Mouse (Mus musculus): ENCODE measurements around the gene 1700025G04Rik.

1700025G04Rik gene

DNA sequence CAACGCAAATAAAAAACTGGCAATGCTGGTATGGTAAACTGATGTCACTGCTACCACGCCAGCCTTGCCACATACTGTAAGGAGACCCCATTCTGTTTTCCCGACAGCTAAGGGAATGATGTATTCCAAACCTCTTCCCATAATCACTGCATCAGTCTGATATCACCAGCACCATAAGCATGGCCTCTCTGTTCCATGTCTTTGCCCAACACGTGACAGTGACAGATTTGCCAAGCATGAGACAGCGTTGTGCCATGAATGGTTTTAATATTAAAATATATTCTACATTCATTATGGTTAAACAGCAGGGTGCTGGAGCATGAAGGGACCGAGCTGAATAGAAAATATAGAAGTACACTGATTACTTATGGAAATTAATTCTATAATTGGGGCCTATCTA lies 14.2 kb downstream of the 1700025G04Rik start:
- no peak for DNase-seq

GRCm38 (mm10) chr1:152070441-152070840 lies 19.5 kb downstream of the 1700025G04Rik start:
- no peak for DNase-seq

DNA sequence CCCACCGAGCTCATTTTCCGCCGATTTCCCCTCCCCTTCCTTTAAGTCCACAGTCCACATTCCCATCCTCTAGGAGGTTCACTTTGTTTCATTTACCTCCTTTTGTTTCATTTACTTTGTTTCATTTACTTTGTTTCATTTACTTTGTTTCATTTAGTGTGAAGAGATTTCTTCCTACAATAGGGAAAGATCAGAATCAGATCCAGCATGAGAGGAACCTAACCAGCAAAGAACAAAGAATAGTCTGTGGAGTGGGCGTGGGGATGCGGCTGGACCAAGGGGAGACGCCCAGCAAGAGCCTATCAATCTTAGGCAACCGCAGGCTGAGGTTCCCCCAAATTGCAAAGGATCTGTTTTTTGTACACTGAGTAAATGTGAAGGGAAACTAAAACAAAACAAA lies 20.2 kb downstream of the 1700025G04Rik start:
- DNase-seq: no peak

DNA sequence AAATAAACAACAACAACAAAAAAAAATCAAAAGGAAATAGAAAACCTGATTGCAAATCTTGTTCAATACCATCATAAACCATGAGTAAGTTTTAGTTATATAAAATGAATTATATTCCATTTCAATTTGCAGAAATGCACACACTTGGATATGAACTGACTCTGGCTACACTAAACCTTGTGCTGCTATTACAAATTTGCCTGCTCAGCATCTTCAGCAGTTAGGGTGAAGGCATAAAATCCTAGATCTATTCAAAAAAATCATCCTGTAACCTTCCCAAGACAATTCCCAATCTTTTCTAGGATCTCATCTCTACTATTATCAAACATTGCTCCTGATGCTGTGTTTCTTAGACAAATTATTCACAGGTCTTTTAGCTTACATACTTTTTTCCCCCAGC lies 22.0 kb downstream of the 1700025G04Rik start:
- DNase-seq: no peak

DNA sequence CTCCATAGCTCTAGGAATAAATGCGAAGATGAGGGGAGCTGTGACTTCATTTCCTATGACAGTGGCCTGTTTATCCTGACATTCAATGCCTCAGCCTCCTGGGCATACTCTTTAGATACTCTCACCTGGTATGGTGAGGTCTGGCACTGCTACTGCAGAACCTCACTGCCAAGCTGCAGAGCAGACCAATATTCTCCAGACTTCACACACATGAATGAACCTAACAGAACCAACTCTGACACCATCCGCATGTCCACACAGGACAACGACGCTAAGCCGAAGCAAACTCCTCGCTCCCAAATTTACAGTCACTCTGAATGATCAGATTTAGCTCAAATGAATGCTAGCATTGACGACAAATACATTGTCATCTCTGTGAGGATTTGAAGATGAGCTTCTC lies 24.4 kb downstream of the 1700025G04Rik start:
- no peak for DNase-seq

DNA sequence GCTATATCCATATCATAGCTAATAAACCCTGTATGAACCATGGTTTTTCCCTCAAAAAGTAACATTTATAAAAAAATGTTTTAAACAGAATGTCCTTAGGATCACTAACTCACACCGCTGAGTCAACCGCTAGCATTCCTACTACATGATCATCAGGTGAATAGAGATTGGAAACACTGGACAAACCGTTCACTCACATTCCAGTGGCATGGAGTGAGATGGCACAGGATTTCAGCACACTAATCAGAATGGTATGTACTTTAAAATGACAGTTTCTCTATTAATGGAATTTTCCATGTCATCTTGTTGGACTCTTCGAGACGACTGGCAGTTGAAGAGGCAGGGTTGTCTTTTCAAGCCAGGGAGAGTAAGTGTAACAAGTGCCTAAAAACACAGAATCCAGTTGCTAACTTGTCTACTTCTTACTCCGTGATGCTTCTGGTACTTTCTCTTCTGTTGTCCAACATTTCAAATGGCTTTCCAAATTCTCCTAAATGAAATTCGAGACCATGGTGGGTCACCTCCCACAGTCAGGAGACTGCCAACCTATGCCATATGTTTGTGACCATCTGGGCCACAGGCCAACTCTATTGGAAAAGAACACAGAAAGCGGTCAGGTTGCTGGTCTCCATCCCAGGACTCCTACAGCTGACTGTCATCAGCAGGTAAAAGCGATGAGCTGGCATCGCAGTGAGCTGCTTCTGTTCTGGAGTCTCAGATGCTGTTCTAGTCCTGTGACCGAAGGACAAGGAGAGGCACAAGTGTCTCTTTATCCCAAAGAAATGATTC lies 26.4 kb downstream of the 1700025G04Rik start:
- no peak for DNase-seq

DNA sequence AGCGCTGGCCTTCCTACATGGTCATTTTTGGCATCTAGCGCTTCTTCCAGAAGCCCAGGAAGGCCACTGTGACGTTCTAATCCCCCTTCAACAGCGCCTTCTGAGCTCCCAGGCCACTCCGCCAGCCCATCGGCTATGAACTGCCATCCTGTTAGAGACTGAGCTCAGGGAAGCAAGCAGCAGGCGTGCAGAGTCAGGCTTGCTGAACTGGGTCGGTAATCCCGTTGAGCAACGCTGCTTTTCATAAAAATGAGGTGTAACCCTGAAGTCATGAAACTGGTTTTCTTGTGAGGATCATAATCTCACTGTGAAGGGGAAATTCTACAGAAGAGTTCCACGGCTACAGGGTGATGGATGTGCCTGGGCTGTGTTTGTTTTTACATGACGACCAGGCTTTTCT lies 28.2 kb downstream of the 1700025G04Rik start:
- no peak for DNase-seq

- no peak for DNase-seq
These were observed 29.7 kb downstream of the 1700025G04Rik start for GRCm38 (mm10) chr1:152060265-152060664.

GRCm38 (mm10) chr1:152058776-152059175 lies 31.1 kb downstream of the 1700025G04Rik start:
- DNase-seq: no peak

- no peak for DNase-seq
These were observed 36.8 kb downstream of the 1700025G04Rik start for GRCm38 (mm10) chr1:152053112-152053511.

GRCm38 (mm10) chr1:152051858-152052257 lies 38.1 kb downstream of the 1700025G04Rik start:
- no peak for DNase-seq

- DNase-seq: no peak
These were observed 39.9 kb downstream of the 1700025G04Rik start for GRCm38 (mm10) chr1:152050037-152050436.

DNA sequence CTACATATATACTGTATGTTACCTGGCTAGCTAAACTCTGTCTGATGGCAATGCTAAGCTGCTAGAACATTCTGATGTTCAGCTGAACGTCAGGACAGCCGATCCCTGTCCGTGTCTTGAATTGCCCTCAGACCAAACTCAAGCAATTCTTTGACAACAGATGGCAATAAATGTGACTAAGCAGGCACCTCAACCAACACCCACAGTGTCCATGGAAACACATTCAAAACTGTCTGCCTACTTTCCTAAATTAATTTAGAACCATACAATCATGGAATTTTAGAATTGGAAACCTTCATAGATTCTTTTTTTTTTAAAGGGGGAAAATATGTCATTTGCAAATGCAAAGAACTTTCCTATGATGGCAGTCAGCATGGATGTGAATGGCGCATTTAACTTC lies 41.6 kb downstream of the 1700025G04Rik start:
- no peak for DNase-seq

DNA sequence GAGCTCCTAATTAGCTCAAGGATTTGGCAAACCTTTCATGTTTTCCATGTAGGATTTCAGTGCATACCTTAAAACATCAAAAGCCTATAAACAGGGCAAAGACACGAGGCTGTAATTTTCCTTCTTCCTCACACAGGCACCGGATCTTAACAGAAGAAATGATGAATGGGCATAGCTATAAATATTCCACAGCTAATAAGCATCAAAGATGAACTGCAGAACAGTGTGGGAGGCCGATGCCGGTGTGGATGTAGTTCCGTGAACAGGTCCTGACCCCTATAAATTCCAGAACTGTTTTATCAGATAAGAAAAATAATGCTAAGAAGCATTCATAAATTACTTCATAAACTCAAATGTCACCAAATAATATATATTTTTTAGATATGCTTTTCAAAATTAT lies 42.5 kb downstream of the 1700025G04Rik start:
- DNase-seq: no peak

- DNase-seq: no peak
These were observed 46.5 kb downstream of the 1700025G04Rik start for GRCm38 (mm10) chr1:152043453-152043852.

DNA sequence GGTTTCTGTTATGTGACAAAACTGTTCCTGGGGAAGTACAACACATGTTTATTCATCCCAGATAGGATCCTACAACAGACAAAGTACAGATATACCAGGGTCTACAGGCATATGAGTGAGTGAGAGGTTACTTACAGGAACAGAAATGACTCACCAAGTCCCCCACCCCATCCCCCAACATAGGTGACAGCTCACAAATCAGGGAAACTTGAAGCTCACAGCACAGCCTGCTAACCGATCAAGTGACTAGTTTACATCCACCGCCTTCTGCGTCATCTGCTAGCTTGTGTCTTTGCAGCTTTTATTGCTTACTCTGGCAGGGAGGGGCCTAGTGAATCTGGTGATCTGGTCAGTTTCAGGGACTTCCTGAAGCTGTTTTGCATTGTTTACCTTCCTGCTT lies 47.5 kb downstream of the 1700025G04Rik start:
- DNase-seq: no peak

DNA sequence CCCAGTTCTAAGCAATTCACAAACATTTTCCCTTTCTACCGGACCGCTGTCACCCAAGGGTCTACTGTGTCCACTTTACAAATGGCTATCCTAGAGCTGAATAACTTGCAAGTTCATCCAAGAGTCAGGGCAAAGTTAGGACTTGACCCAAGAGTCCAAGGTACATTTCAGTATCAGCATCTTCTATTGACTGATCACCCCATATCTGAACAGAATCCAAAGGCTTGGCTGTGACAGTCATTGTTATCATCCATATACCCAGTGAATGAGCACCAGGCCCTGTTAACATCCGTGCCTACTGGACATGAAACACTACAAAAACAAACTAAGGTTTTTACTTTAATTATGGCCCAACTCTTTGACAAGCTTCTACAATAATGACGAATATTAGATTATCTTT lies 48.9 kb downstream of the 1700025G04Rik start:
- DNase-seq: no peak

GRCm38 (mm10) chr1:152040053-152040452 lies 49.9 kb downstream of the 1700025G04Rik start:
- no peak for DNase-seq

GRCm38 (mm10) chr1:152039588-152039987 lies 50.3 kb downstream of the 1700025G04Rik start:
- DNase-seq: no peak

- no peak for DNase-seq
These were observed 51.8 kb downstream of the 1700025G04Rik start for GRCm38 (mm10) chr1:152038086-152038485.

GRCm38 (mm10) chr1:152037589-152037988 lies 52.3 kb downstream of the 1700025G04Rik start:
- no peak for DNase-seq

- no peak for DNase-seq
These were observed 55.2 kb downstream of the 1700025G04Rik start for GRCm38 (mm10) chr1:152034766-152035165.

GRCm38 (mm10) chr1:152033731-152034130 lies 56.2 kb downstream of the 1700025G04Rik start:
- no peak for DNase-seq

DNA sequence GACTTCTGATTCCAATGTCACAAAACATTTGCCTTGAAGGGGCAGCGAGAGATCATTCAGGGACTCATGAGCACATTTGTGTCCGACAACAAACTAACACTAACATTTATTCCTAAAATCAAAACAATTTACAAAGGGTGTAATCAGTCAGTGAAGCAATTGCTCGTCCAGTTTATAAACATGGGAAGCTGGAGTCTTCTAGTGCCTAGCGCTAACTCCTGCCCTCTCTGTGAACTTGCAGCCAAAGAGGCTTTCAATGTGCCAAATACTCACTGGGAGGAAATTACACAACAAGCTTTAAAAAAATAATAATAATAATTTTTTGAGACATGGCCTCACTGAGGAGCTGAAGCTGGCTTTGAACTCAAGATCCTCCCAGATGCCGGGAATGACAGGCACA lies 57.8 kb downstream of the 1700025G04Rik start:
- DNase-seq: no peak

DNA sequence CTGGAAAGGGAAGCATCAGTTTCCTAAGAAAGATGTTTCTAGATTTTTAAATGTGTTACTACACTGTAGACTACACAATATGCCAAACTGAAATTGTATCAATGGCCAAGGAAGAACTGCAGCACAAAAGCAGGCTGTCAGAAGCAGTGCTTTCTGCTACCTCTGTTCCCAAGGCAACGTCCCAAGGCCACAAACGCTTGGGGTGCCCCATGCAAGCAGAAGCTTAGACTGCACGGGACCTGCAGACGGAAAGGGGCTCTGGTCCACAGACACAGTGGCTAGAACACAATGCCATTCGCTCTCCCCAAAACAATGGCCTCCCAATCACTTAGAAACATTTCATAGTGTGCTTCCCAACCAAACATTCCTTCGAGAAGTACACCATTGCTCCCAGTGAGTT lies 59.4 kb downstream of the 1700025G04Rik start:
- no peak for DNase-seq
